Mouse (Mus musculus) liver, embryonic 14.5 days (tissue): ENCODE measurements at regions not wholly inside any gene's neighbourhood (a gene's known extent, or its start where the extent isn't known, plus 50 kb on each side); places are given as distances from the start of the nearest gene placed in this dataset.

Experiments
- ATAC-seq: fragments of 200-750 bp; cut with Nextera tagmentation; 2 replicates; pipeline ENCODE4 v1.8.0; 2017; ENCODE audit warnings: moderate number of reproducible peaks, mild to moderate bottlenecking, moderate library complexity; ENCODE audit not compliant: insufficient read depth
- DNase-seq, 3 experiments: peaks; one replicate each; pipeline ENCODE4 v3.0.0-alpha.2; 2012 to 2013; ENCODE audit warnings: low read depth in 3 of 3, low spot score in 3 of 3
- H3K27ac ChIP-seq: fragments of 300-500 bp; sonication (generic); 2 replicates; pipeline ENCODE4 v1.5.1; 2014; ENCODE audit warnings: moderate library complexity, mild to moderate bottlenecking, control low read depth, inconsistent platforms
- H3K27me3 ChIP-seq: fragments of 300-500 bp; sonication (generic); 2 replicates; pipeline ENCODE4 v1.6.1; 2014; ENCODE audit warnings: mild to moderate bottlenecking, low read length, moderate library complexity; ENCODE audit not compliant: control insufficient read depth, insufficient read depth
- H3K36me3 ChIP-seq: fragments of 300-500 bp; sonication (generic); replicated peaks from 2 replicates; pipeline ENCODE4 v1.6.1; 2014; ENCODE audit warnings: low read depth; ENCODE audit not compliant: control insufficient read depth, insufficient read depth
- H3K4me1 ChIP-seq, 2 experiments: fragments of 200-500 bp in 1 of 2; fragments of 300-500 bp in 1 of 2; sonication (generic) in 1 of 2; replicated peaks; 2 replicates each; pipeline ENCODE4 v1.6.1; 2012 to 2014; ENCODE audit warnings: antibody characterized with exemption in 1 of 2, inconsistent platforms in 1 of 2, low read length in 1 of 2; ENCODE audit not compliant: control insufficient read depth in 2 of 2, insufficient read depth in 2 of 2
- H3K4me2 ChIP-seq: fragments of 300-500 bp; sonication (generic); 2 replicates; pipeline ENCODE4 v1.6.1; 2014; ENCODE audit warnings: low read depth, mild to moderate bottlenecking, control low read depth, moderate library complexity
- H3K4me3 ChIP-seq, 2 experiments: fragments of 200-500 bp in 1 of 2; fragments of 300-500 bp in 1 of 2; sonication (generic) in 1 of 2; 2 replicates each; pipeline ENCODE4 v1.5.1; 2012 to 2014; ENCODE audit warnings: low read depth in 2 of 2, low read length in 2 of 2, mild to moderate bottlenecking in 2 of 2, control low read depth in 1 of 2, inconsistent platforms in 1 of 2, moderate library complexity in 1 of 2; ENCODE audit not compliant: insufficient read depth in 1 of 2
- H3K9ac ChIP-seq: fragments of 300-500 bp; sonication (generic); replicated peaks from 2 replicates; pipeline ENCODE4 v1.6.1; 2014; ENCODE audit warnings: mild to moderate bottlenecking, control low read depth, moderate library complexity
- H3K9me3 ChIP-seq: fragments of 300-500 bp; sonication (generic); 2 replicates; pipeline ENCODE4 v1.6.1; 2016; ENCODE audit warnings: low read length, mixed read lengths; ENCODE audit not compliant: control insufficient read depth
- CTCF ChIP-seq: IDR thresholded peaks from 2 replicates; pipeline ENCODE4 v1.5.1; 2016; ENCODE audit warnings: antibody characterized with exemption, low read depth, control low read depth
- EP300 ChIP-seq: IDR thresholded peaks from 2 replicates; pipeline ENCODE4 v1.6.1; 2016; ENCODE audit warnings: antibody characterized with exemption, low read depth
- whole genome bisulfite sequencing: fragments of 180-500 bp; shearing (Covaris S2); extraction: QIAGEN DNeasy Blood & Tissue Kit; methylation state at CpG from one replicate; pipeline ENCODE4 v1.1.7; 2014; ENCODE audit not compliant: insufficient replicate concordance; 5-methylcytosine and 5-hydroxymethylcytosine counted together

- no peaks in the 10 kb centered on the region for H3K4me1 ChIP-seq
- H3K9ac ChIP-seq: no peak overlapping the region
- DNase-seq (no peak), ATAC-seq (no peak)
- H3K4me2 ChIP-seq: no peak overlapping the region
- H3K27me3 ChIP-seq: no peaks in the 10 kb centered on the region
- no peak for TF ChIP-seq CTCF
- TF ChIP-seq EP300: no peak
- no peak overlapping the region for H3K27ac ChIP-seq
- WGBS: 29% methylated on average over 6 of the region's 6 CpGs
- H3K4me3 ChIP-seq: no peak overlapping the region
- no peaks in the 10 kb centered on the region for H3K9me3 ChIP-seq
- no peaks in the 10 kb centered on the region for H3K36me3 ChIP-seq
Observed at GRCm38 (mm10) chr1:137378072-137378985, 418.1 kb upstream of the Nr5a2 start.

- DNase-seq: no peak
- 56% methylated on average over 10 of the region's 10 CpGs for WGBS
- H3K27ac ChIP-seq: no peak overlapping the region
- H3K36me3 ChIP-seq: no peaks in the 10 kb centered on the region
- no peak overlapping the region for H3K9ac ChIP-seq
- H3K4me3 ChIP-seq: no peak overlapping the region
- no peak for TF ChIP-seq EP300
- TF ChIP-seq CTCF: no peak
- no peaks in the 10 kb centered on the region for H3K27me3 ChIP-seq
- H3K4me2 ChIP-seq: no peak overlapping the region
- no peaks in the 10 kb centered on the region for H3K9me3 ChIP-seq
- no peaks in the 10 kb centered on the region for H3K4me1 ChIP-seq
- ATAC-seq: no peak
Observed at GRCm38 (mm10) chr1:137376685-137377084, 416.4 kb upstream of the Nr5a2 start.

- DNase-seq (no peak), ATAC-seq (no peak)
- Histone ChIP-seq H3K27me3 (no peaks in the 10 kb centered on the region), H3K9ac (no peak overlapping the region), H3K27ac (no peak overlapping the region), H3K4me3 (no peak overlapping the region), H3K36me3 (no peaks in the 10 kb centered on the region), H3K4me2 (no peak overlapping the region), H3K4me1 (no peaks in the 10 kb centered on the region), H3K9me3 (no peaks in the 10 kb centered on the region)
- TF ChIP-seq EP300 (no peak), CTCF (no peak)
- 60% methylated on average over 4 of the region's 4 CpGs for WGBS
Observed at GRCm38 (mm10) chr1:137374641-137375040, 414.4 kb upstream of the Nr5a2 start.

- H3K36me3 ChIP-seq: no peaks in the 10 kb centered on the region
- no peak for TF ChIP-seq CTCF
- H3K27ac ChIP-seq: no peak overlapping the region
- DNase-seq: no peak
- WGBS: 61% methylated on average over 15 of the region's 15 CpGs
- no peak overlapping the region for H3K4me2 ChIP-seq
- H3K4me3 ChIP-seq: no peak overlapping the region
- no peaks in the 10 kb centered on the region for H3K27me3 ChIP-seq
- no peak overlapping the region for H3K9ac ChIP-seq
- no peaks in the 10 kb centered on the region for H3K9me3 ChIP-seq
- H3K4me1 ChIP-seq: no peaks in the 10 kb centered on the region
- no peak for ATAC-seq
Observed at GRCm38 (mm10) chr1:137373509-137374420, 413.5 kb upstream of the Nr5a2 start.

- Histone ChIP-seq H3K4me3 (no peak overlapping the region), H3K27me3 (no peaks in the 10 kb centered on the region), H3K9me3 (no peaks in the 10 kb centered on the region), H3K9ac (no peak overlapping the region), H3K4me2 (no peak overlapping the region), H3K27ac (no peak overlapping the region), H3K4me1 (no peaks in the 10 kb centered on the region), H3K36me3 (no peaks in the 10 kb centered on the region)
- ATAC-seq (no peak), DNase-seq (no peak)
- 62% methylated on average over 3 of the region's 3 CpGs for WGBS
- no peak for TF ChIP-seq CTCF
- TF ChIP-seq EP300: no peak
Observed at GRCm38 (mm10) chr1:137372236-137372635, 412.0 kb upstream of the Nr5a2 start.
